Mouse (Mus musculus) activated CD4-positive, CD25-positive, alpha-beta regulatory T cell, adult 9 weeks (primary cell): ENCODE results near the gene Ntmt1. TPM values are rescaled to one million over a fixed set of nuclear protein-coding genes. Genes with fewer than 3 reads are reported as not detected.

Experiments used
- polyA plus RNA-seq: library from polyadenylated mRNA; unstranded; fragments of 100-300 nt; shearing (Covaris generic); gene quantifications from one replicate; pipeline ENCODE4 v1.2.1, GENCODE M21; 2017

Ntmt1 gene
- polyA plus RNA-seq = 39.1 TPM

GRCm38 (mm10) chr2:30807648-30808295 lies at the start of gene Ntmt1:
Gene Ntmt1 (plus strand): TSS chr2:30807826.

GRCm38 (mm10) chr2:30803604-30804003 lies 4.0 kb upstream of the Ntmt1 start, which contains the start of gene 1700001O22Rik:
Gene 1700001O22Rik (minus strand): TSS chr2:30803661.

GRCm38 (mm10) chr2:30830283-30830795 lies 22.7 kb downstream of the Ntmt1 start, which contains the start of gene Asb6:
Gene Asb6 (minus strand): TSS chr2:30830333.

GRCm38 (mm10) chr2:30834373-30835022 lies 26.9 kb downstream of the Ntmt1 start, which contains the start of gene Prrx2:
Gene Prrx2 (plus strand): TSS chr2:30834972.

Other genes with a start within 250 kb of the Ntmt1 start
- gene Cstad, start 212.8 kb upstream of the Ntmt1 start, polyA plus RNA-seq = 0.45 TPM
- gene 1700001O22Rik, start 4.2 kb upstream of the Ntmt1 start, polyA plus RNA-seq = 0.44 TPM
- 65.1 TPM for gene Asb6, start 22.5 kb downstream of the Ntmt1 start, polyA plus RNA-seq
- gene Prrx2, start 27.1 kb downstream of the Ntmt1 start, polyA plus RNA-seq = not detected
- gene Ptges, start 122.0 kb downstream of the Ntmt1 start, polyA plus RNA-seq = not detected
- 34.6 TPM for gene Tor1b, start 145.1 kb downstream of the Ntmt1 start, polyA plus RNA-seq
- gene Tor1a, start 160.1 kb downstream of the Ntmt1 start, polyA plus RNA-seq = 67.6 TPM
- gene BC005624, start 174.4 kb downstream of the Ntmt1 start, polyA plus RNA-seq = 83.9 TPM
- 30.2 TPM for gene Usp20, start 174.5 kb downstream of the Ntmt1 start, polyA plus RNA-seq